Mouse (Mus musculus) intestine, embryonic 16.5 days (tissue): ENCODE data around the gene Insrr. TPM values are rescaled to one million over a fixed set of nuclear protein-coding genes. Genes with fewer than 3 reads are reported as not detected.

Source experiments
- ATAC-seq: fragments of 200-750 bp; cut with Nextera tagmentation; 2 replicates; pipeline ENCODE4 v1.8.0; 2017; ENCODE audit warnings: moderate TSS enrichment, moderate library complexity
- H3K27ac ChIP-seq: fragments of 300-500 bp; sonication (generic); 2 replicates; pipeline ENCODE4 v1.5.1; 2014; ENCODE audit warnings: mild to moderate bottlenecking, low read length
- H3K27me3 ChIP-seq: fragments of 300-500 bp; sonication (generic); replicated peaks from 2 replicates; pipeline ENCODE4 v1.6.1; 2014; ENCODE audit warnings: low read length, control low read depth, mixed read lengths; ENCODE audit not compliant: control insufficient read depth, insufficient read depth
- H3K36me3 ChIP-seq: fragments of 300-500 bp; sonication (generic); 2 replicates; pipeline ENCODE4 v1.6.1; 2014; ENCODE audit warnings: low read length, control low read depth; ENCODE audit not compliant: control insufficient read depth, insufficient read depth
- H3K4me1 ChIP-seq: fragments of 300-500 bp; sonication (generic); 2 replicates; pipeline ENCODE4 v1.6.1; 2014; ENCODE audit warnings: low read length, control low read depth, mixed read lengths; ENCODE audit not compliant: control insufficient read depth, insufficient read depth
- H3K4me2 ChIP-seq: fragments of 300-500 bp; sonication (generic); 2 replicates; pipeline ENCODE4 v1.6.1; 2014; ENCODE audit warnings: low read depth, low read length, control low read depth
- H3K4me3 ChIP-seq: fragments of 300-500 bp; sonication (generic); 2 replicates; pipeline ENCODE4 v1.5.1; 2014; ENCODE audit warnings: mild to moderate bottlenecking, low read length
- H3K9ac ChIP-seq: fragments of 300-500 bp; sonication (generic); 2 replicates; pipeline ENCODE4 v1.6.1; 2014; ENCODE audit warnings: low read depth, low read length
- H3K9me3 ChIP-seq: fragments of 300-500 bp; sonication (generic); 2 replicates; pipeline ENCODE4 v1.6.1; 2016; ENCODE audit warnings: low read length, control low read depth; ENCODE audit not compliant: control insufficient read depth
- WGBS: fragments of 180-500 bp; shearing (Covaris S2); extraction: QIAGEN DNeasy Blood & Tissue Kit; methylation state at CpG from one replicate; pipeline ENCODE4 v1.1.7; 2014; 5-methylcytosine and 5-hydroxymethylcytosine counted together
- polyA plus RNA-seq: library from polyadenylated mRNA; unstranded; fragments of >200 nt; fragmentation: Nextera tagmentation; extraction: Ambion mirVana; gene quantifications from 2 replicates; pipeline ENCODE4 v1.2.1, GENCODE M21; 2015

The Insrr gene
- 0.27 and 0.39 TPM in 2 replicates for polyA plus RNA-seq

- peak within 1 kb of the TSS; percentile 72 for H3K4me2 ChIP-seq
- peaks cover 73% of the 10 kb centered on the region for H3K27me3 ChIP-seq
- H3K27ac ChIP-seq: no peak within 1 kb of the TSS
- peak within 1 kb of the TSS; percentile 64 for H3K9ac ChIP-seq
- no peaks in the 10 kb centered on the region for H3K36me3 ChIP-seq
- peaks cover 20% of the 10 kb centered on the region for H3K4me1 ChIP-seq
- no peaks in the 10 kb centered on the region for H3K9me3 ChIP-seq
- WGBS: 2% methylated on average over 29 of the region's 29 CpGs
- peak within 1 kb of the TSS; percentile 46 for H3K4me3 ChIP-seq
- ATAC-seq: peak; percentile 30; the same call in 1 of the 2 replicates
Measured at GRCm38 (mm10) chr3:87796736-87797334, at the start of gene Insrr. Gene Insrr, plus strand, starts transcription at chr3:87796951.

DNA sequence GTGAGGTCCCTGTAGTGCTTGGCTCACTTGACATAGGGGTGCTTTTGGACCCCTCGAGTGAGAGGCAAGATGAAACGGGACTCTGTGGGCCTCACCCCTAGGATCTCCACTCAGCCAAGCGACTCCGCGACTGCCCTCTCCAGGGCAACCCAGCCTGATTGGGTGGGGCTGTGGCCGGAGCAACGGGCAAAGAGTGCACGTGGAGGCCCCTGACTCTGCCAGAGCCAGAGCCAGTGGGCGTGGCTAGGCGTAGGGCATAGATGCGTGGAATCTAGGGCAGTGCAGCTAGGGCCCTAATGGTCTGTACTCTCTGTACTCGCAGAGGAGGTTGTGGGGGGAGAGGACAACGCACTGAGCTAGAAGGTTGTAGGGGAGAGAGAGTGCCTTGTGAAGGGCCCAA lies 48.3 kb upstream of the Insrr start, which contains the start of gene Lrrc71:
TSS of gene Lrrc71 (minus strand) at position 195 of the 400 bp plus-strand sequence.
- H3K4me3 ChIP-seq: no peak within 1 kb of the TSS
- peaks cover 16% of the 10 kb centered on the region for H3K4me1 ChIP-seq
- H3K9me3 ChIP-seq: no peaks in the 10 kb centered on the region
- H3K36me3 ChIP-seq: peaks cover 12% of the 10 kb centered on the region; the same call in 1 of the 2 replicates
- 0 out of 2 replicates have a peak, but pooled peaks cover 4% of the 10 kb centered on the region for H3K27me3 ChIP-seq
- peak; percentile 49 for ATAC-seq
- H3K4me2 ChIP-seq: no peak within 1 kb of the TSS
- H3K9ac ChIP-seq: no peak within 1 kb of the TSS
- WGBS: 37% methylated on average over 13 of the region's 13 CpGs
- no peak within 1 kb of the TSS for H3K27ac ChIP-seq

DNA sequence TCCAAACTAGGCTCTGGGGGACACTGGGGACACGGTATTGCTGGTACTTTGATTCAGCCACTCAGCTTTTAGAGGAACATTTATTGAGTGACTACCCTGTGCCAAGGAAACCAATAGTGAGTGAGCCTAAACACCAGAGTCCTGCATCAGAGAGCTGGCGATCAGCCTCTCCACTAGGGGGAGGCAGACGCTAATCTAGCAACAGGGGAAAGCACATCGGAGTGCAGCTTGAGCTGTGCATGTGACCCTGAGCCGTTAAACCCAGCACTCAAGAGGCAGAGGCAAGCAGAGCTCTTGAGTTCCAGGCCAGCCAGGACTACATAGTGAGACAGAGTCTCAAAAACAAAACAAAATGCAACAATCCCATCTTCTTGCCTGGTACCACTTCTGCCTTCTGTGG lies 47.7 kb upstream of the Insrr start:
- H3K27me3 ChIP-seq: 0 out of 2 replicates have a peak, but pooled peaks cover 4% of the 10 kb centered on the region
- WGBS: 12% methylated on average over 5 of the region's 5 CpGs
- no peak overlapping the region for H3K4me2 ChIP-seq
- no peaks in the 10 kb centered on the region for H3K9me3 ChIP-seq
- peak; percentile 49 for ATAC-seq
- no peak overlapping the region for H3K4me3 ChIP-seq
- H3K4me1 ChIP-seq: peaks cover 16% of the 10 kb centered on the region
- H3K36me3 ChIP-seq: peaks cover 16% of the 10 kb centered on the region; the same call in 1 of the 2 replicates
- H3K27ac ChIP-seq: no peak overlapping the region
- H3K9ac ChIP-seq: no peak overlapping the region

- no peak for ATAC-seq
- WGBS: 90% methylated on average over 12 of the region's 12 CpGs
- Histone ChIP-seq H3K4me2 (no peak overlapping the region), H3K36me3 (peaks cover 18% of the 10 kb centered on the region; the same call in 1 of the 2 replicates), H3K4me3 (no peak overlapping the region), H3K9ac (no peak overlapping the region), H3K27me3 (0 out of 2 replicates have a peak, but pooled peaks cover 4% of the 10 kb centered on the region), H3K4me1 (peaks cover 15% of the 10 kb centered on the region), H3K27ac (no peak overlapping the region), H3K9me3 (no peaks in the 10 kb centered on the region)
Measured at GRCm38 (mm10) chr3:87749977-87750376, 46.8 kb upstream of the Insrr start.

DNA sequence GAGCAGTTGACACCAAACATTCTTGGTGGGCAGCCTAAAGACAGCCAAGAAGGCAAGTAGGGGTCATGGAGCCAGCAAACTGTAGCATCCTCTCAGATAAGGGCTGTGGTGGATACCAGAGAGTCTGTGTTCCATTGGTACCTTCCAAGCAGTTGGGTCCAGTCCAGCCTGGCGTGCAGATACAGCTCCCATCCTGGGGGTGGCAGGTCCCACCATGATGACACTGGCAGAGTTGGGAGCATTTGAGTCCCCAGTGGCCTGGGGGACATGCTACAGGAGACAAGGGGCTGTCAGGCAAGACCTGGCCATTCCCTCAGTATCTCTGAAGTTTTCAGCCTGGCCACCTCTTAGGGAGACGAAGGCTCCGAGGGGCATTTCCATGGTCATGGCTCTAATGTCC lies 44.2 kb upstream of the Insrr start:
- Histone ChIP-seq H3K4me1 (peaks cover 11% of the 10 kb centered on the region), H3K27ac (no peak overlapping the region), H3K4me2 (no peak overlapping the region), H3K9ac (no peak overlapping the region), H3K9me3 (no peaks in the 10 kb centered on the region), H3K36me3 (peaks cover 18% of the 10 kb centered on the region; the same call in 1 of the 2 replicates), H3K4me3 (no peak overlapping the region), H3K27me3 (0 out of 2 replicates have a peak, but pooled peaks cover 4% of the 10 kb centered on the region)
- 90% methylated on average over 3 of the region's 3 CpGs for WGBS
- no peak for ATAC-seq

GRCm38 (mm10) chr3:87753829-87754228 lies 42.9 kb upstream of the Insrr start:
- no peak overlapping the region for H3K4me2 ChIP-seq
- H3K9ac ChIP-seq: no peak overlapping the region
- peaks cover 18% of the 10 kb centered on the region; the same call in 1 of the 2 replicates for H3K36me3 ChIP-seq
- WGBS: 86% methylated on average over 13 of the region's 13 CpGs
- no peak overlapping the region for H3K4me3 ChIP-seq
- ATAC-seq: no peak
- 0 out of 2 replicates have a peak, but pooled peaks cover 4% of the 10 kb centered on the region for H3K27me3 ChIP-seq
- H3K4me1 ChIP-seq: peaks cover 7% of the 10 kb centered on the region
- H3K27ac ChIP-seq: no peak overlapping the region
- H3K9me3 ChIP-seq: no peaks in the 10 kb centered on the region

- H3K9me3 ChIP-seq: no peaks in the 10 kb centered on the region
- no peak overlapping the region for H3K4me3 ChIP-seq
- peaks cover 10% of the 10 kb centered on the region; the same call in 1 of the 2 replicates for H3K36me3 ChIP-seq
- ATAC-seq: peak; percentile 87
- H3K27me3 ChIP-seq: 0 out of 2 replicates have a peak, but pooled peaks cover 4% of the 10 kb centered on the region
- peak overlapping the region; percentile 48; the same call in 1 of the 2 replicates for H3K9ac ChIP-seq
- WGBS: 5% methylated on average over 24 of the region's 24 CpGs
- H3K27ac ChIP-seq: no peak overlapping the region
- H3K4me1 ChIP-seq: peaks cover 13% of the 10 kb centered on the region
- peak overlapping the region; percentile 39; the same call in 1 of the 2 replicates for H3K4me2 ChIP-seq
Measured at GRCm38 (mm10) chr3:87755964-87756363, 40.8 kb upstream of the Insrr start.

- no peak overlapping the region for H3K4me3 ChIP-seq
- ATAC-seq: 0 out of 2 replicates have a peak, but pooled peaks have one; percentile 1
- H3K9ac ChIP-seq: 0 out of 2 replicates have a peak overlapping the region, but pooled peaks have one; percentile 48
- 59% methylated on average over 20 of the region's 20 CpGs for WGBS
- no peak overlapping the region for H3K27ac ChIP-seq
- H3K36me3 ChIP-seq: peaks cover 10% of the 10 kb centered on the region; the same call in 1 of the 2 replicates
- H3K4me2 ChIP-seq: 0 out of 2 replicates have a peak overlapping the region, but pooled peaks have one; percentile 39
- peaks cover 17% of the 10 kb centered on the region for H3K4me1 ChIP-seq
- no peaks in the 10 kb centered on the region for H3K9me3 ChIP-seq
- H3K27me3 ChIP-seq: 0 out of 2 replicates have a peak, but pooled peaks cover 4% of the 10 kb centered on the region
Measured at GRCm38 (mm10) chr3:87756488-87756887, 40.3 kb upstream of the Insrr start.

- Histone ChIP-seq H3K4me1 (peaks cover 37% of the 10 kb centered on the region), H3K27ac (no peak overlapping the region), H3K9me3 (no peaks in the 10 kb centered on the region), H3K36me3 (peaks cover 5% of the 10 kb centered on the region; the same call in 1 of the 2 replicates), H3K4me3 (no peak overlapping the region), H3K4me2 (no peak overlapping the region), H3K27me3 (no peaks in the 10 kb centered on the region), H3K9ac (peak overlapping the region; percentile 29; the same call in 1 of the 2 replicates)
- WGBS: 31% methylated on average over 5 of the region's 5 CpGs
- ATAC-seq: no peak
Measured at GRCm38 (mm10) chr3:87758641-87759040, 38.1 kb upstream of the Insrr start.
